Mouse (Mus musculus) thymus, postnatal 10 days (tissue): ENCODE data around the gene Nfkb1.

Experiments
- DNase-seq, 2 experiments: peaks; one replicate each; pipeline ENCODE4 v3.0.0; 2021; ENCODE audit warnings: low spot score in 2 of 2

The Nfkb1 gene

DNA sequence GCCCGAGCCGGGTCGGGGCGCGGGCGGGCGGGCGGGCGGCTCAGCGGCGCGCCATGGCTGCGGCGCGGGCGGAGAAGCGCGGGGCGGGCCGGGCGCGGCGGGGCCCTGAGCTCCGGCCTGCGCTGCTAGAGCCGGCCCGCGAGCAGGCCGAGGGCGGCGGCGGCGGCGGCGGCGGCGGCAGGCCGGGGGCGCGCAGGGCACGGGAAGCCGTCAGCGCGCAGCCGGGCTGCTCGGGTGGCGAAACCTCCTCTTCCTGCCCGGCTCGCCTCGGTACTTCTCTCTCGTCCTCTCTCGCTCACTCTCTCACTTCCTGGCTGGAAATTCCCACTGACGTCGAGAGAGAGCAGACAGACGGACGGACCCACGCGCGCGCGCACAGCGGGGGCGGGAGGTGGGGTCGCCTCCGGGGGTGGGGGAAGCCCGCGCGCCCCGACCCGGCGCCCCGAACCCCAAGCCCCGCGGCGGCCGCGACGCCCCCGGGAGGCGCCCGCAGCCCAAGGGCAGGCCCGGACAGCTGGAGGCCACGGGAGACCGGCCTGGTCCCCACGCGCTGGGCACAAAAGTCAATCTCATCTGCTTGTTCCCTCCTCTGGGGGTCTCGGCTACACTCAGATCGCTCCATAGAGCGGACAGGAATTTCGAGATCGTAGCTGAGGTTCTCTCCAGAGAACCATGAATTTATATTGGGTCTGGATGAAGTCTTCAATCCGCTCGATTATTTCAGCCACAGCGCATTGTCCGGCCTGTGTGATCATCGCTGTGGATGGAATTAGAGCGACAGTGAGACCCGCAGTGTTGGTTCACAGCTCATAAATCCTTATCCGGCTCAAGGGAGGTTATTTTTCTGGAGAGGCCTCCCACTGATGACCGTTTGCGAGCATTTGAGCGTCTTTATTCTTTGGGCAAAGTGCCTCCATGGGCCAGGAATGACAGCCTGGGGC lies at the start of gene Nfkb1:
Gene Nfkb1 (minus strand): TSS at position 357 of the 941 bp plus-strand sequence.
- DNase-seq, result peak; percentile 58 to 68

DNA sequence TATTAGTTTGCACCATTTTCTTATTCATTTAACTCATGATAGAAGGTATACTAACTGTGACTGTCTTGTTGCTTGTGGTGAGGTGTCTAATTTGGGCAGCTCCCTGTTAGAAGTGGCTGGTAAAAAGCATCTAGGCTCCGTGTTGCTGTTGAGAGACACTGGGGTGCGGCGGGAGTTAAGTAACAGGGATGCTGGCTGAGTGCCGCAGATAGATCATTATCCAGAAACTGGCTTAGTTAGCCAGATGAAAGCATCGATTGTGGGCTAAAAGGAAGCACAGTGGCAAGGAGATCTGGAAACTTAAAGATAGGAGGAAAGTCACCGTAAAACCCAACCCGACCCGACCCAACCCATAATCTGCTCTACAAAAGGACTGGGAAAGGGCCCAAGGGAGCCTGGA lies 49.4 kb upstream of the Nfkb1 start:
- DNase-seq, result no peak

DNA sequence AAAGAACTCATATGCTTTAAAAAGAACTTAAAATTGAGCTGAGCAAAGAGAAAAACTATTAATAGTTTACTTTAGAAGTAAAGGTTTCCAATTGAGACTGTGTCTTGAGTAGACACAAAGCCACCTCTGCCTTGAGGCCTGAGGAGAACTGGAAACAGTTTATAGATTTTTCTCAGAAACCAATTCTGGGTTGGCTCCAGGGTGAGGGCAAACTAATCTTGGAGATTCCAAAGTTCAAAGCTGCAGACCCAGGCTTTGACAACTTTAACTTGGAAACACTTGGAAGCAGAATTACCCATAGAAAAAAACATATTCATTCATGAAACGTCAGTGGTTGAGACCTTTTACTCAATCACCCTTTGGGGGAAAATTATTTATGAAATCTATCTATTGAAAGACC lies 43.4 kb upstream of the Nfkb1 start:
- DNase-seq, result no peak

DNA sequence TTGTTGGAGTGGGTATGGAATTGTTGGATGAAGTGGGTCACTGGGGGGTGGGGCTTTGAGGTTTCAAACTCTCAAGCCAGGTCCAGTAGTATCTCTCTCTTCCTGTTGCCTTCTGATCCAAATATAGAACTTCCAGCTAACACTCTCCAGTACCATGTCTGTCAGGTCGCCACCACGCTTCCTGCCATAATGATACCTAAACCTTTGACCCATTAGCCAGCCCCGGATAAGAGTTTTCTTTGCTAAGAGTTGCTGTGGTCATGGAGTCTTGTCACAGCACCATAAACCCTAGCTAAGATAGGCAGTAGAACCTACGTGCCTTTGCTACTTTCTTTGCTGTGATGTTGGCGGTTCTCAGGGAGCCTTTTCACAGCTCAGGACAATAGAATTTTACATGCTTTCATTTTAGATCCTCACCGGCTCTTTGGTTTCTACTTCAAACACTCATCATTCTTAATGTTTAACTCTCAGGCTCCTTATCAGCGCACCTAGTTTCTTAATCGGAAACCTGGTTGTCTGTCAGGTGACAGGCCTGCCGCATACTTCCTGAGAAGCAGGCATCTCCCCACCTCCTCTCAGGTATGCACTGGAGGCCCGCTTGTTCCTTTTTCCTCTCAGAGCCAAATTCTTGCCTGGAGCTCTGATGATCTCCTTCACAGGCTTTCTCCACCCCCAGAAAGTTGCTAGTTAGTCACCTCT lies 41.5 kb upstream of the Nfkb1 start:
- no peak for DNase-seq

DNA sequence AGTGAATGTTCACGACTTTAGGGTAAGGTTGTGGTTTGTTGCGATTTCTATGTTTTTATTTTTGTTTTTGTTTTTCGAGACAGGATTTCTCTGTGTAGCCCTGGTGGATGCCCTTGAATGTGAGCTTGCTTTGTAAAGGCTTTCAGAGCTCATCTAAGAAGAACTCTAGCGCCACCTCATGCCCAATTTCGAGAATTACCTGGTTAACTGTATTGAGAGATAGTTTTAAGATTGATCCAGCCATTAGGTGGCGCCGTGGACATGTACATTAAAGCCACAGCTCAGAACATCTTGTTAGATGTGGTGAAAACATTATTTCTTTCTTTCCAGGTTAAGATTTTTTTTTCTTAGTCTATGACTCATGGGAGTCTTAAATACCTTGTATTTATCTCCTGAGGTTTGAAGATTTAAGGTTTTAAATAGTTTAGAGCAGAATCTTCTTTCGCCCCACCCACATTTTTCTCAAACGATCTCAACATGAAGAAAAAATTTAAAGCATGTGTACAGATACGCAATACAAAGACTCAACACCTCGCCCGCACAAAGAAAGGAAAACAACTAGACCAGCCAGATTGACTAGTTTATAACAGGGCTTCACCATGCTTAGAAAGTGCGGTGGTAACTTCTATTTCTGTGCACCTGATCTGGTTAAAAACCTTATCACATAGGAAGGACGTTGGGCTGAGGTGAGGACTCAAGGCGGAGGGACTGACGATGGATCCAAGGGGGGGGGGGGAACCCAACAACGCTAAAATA lies 40.1 kb upstream of the Nfkb1 start:
- peak; percentile 81 to 95 for DNase-seq

DNA sequence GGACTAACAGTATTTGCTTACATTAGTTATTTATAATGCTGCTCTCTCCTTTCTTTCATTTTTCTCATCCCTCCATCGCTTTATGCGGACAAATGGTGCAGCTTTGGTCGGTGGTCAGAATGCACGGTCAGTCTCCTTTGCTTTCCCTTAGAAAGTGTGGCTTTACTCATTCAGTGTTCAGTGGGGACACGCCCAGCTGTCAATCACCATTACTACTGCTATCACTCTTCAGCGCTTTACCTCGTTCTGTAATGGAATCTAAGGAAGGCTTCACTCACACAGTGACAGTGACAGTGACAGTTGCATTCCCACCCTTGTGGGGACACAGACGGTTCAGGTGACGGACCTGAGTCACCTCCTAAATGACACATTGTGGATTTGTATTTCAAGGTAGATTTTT lies 39.4 kb upstream of the Nfkb1 start:
- no peak for DNase-seq

DNA sequence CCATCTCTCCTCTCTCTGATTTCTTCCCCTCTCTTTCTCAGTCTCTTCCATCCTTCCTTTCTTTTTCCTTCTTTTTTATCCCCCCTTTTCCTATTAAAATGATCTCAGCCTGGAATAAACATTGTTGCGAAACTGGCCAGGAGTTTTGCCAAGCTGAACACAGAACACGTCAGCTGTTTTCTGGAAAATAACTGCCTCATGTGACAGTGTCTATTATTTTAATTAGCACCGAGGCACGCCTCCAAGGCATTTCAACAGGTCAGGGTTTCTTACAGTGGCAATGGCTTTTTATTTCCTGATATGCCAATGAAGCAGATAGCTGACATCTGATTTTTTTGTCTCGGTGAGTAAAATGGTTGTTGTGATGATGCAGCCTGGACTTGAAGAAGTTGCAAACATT lies 38.2 kb upstream of the Nfkb1 start:
- DNase-seq, result no peak

DNA sequence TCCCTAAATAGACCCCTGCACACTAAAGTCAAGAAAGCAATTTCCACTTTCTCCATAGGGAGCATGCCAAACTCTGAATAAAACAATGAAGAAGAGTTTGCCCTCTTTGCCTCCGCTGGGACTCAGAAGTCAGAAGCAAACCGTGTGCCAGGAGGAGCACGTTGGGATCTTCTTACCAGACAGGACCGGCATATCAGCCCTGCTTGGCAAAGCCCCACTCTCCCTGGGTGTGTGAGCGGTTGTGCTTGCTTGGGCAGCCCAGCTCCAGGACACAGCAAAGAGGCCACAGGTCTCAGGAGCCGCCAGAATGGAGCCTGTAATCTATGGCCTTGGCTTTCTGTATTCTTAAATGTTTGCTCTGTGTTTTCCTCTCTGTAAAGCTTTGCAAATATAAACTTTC lies 37.6 kb upstream of the Nfkb1 start:
- DNase-seq, result no peak

DNA sequence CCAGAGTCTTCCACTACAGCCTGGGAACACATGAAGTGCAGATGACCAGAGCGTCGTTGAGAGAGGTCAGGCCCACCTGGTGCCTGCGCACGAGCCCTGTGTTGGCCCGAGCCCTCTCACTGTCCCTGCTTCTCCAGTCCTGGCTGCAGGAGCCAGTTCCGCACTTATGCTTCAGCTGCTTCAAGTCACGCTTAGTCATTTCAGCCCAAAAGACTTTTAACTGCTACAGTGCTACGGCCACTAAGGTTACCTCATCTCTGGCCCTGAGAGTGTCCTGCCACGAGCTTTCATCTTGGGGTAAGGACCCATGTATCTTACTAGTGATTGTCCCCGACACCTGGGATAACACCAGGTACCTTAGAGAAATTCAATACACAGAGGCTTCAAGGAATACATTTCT lies 36.0 kb upstream of the Nfkb1 start:
- no peak for DNase-seq

DNA sequence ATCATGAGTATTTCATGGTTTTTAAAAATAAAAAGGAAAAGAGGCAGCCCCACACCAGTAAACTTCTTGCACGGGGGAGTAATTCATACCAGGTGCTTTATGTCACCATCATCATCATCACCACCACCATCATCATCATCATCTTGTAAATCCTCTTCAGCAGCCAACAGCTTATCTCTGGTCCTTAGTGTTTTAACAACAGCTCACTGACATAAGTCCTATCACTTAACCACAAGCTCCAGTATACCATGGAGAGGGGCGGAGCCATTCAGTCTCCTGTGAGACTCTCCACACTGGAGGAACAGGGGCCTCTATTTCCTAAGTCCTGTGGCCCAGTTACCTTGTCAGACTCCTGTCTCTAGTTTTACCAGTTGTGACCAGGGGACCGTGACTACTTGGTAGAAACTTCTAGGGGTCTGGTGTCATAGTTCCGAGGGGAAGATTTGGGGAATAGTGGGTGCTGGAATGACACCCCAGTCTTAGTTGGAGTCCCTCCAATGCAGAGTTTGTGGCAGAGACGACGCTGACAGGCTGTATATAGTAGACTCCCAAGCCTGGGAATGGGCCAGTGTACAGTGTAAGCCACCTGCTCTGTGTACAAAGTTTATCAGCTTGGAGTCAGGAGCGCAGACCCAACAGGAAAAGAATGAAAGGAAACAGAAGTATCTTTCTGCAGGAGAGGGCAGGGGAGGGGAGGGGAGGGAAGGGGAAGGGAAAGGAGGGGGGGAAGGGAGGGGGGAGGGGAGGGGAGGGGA lies 35.4 kb upstream of the Nfkb1 start:
- DNase-seq, result no peak

DNA sequence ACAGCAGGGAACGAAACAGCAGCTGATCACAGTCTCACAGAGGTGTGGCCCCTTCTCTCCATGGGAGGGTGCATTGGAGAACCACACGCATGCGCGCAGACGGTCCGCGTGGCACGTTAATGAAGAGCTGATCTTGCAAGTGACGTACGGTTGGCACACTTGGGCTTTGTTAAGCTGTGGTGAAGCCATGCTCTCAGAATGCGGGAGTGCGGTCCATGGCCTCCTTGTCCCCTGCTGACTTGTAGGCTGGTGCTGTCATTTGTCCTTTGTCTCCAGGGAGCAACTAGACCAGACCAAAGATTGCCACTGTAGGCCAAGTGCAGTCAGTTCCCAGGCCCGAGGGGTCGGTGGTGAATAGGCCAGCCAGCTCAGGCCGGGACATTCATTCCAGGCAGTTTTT lies 34.7 kb upstream of the Nfkb1 start:
- DNase-seq, result no peak

DNA sequence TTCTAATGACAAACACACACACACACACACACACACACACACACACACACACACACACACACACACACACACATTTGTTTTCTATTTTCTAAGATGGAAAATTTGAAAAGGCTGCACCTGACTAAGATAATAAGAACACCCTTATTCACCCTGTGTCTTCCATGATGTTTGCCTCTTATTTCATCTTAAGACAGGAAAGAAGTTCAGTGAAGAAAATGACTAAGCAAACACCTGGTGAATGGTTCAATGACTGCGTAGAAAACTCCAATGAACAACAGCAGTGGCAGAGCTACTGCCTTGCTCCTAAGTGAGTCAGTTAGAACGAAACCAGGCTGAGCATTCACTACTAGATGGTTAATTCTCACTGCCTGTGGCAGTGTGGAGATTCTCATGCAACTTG lies 30.8 kb upstream of the Nfkb1 start:
- no peak for DNase-seq

DNA sequence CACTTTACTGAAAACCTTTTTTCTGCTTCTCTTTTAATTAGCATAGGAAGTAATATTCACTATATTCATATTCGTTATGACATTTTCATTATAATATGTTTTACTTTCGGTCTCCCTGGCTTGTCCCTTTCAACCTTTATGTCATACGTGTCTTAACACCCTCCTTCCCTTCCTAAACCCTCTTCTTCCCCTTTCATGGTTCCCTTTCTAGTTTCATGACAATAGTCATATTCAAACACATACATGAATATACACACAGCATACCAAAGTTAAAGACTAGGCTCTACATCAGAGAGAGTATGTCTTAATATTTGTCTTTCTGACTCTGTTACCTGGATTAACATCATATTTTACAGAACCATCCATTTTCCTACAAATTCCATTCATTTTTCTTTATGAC lies 28.6 kb upstream of the Nfkb1 start:
- DNase-seq, result no peak

DNA sequence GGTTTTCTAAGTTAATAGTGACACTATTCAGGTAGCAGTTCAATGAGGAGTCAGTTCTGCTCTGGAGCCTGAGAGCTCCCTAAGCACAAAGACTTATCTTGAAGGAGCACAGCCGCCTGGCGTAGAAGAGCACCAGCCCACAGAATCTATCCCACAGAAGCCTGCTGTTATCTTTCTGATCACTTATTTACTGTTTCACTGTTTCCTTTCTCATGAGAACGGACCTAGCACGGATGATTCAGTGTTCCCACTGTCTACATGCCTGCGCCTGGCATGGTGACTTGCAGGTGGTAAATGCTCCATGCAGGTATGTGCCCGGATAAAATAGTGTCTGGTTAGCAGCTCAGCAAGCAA lies 27.8 kb upstream of the Nfkb1 start:
- no peak for DNase-seq

DNA sequence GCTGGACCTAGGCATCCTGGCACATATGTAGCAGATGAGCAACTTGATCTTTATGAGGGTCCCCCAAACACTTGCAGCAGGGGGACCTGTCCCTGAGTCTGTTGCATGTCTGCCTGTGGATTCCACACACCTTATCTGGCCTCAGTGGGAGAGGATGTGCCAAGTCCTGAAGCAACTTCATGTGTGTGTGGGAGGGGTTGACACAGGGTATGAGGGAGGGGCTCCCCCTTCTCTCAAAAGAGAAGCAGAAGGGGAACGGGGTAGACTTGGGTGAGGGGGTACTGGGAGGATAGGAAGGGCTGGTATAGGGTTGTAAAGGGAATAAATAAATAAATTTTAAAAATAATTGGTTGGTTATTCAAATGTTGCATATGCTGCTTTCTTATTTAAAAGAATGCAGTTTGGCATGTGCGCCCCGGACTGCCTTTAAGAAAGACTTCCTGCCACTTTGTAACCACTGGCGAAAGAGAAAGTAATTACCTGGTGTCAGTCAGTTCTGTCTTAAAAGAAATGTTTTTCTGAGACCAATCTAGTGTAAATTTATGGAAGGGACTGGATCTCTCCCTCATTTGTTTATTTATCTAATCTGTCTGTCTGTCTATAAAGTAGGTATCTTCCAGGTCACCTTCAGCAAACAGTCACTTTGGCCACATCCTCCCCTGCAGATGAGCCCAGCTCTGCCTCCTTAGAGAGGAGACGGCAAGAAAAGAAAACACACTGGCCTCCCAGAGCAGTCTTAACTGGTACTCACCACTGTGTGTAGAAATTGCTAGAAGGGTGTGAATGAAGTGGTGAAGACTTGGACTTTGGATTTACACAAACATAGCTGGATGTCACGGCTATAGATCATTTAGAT lies 27.2 kb upstream of the Nfkb1 start:
- no peak for DNase-seq

DNA sequence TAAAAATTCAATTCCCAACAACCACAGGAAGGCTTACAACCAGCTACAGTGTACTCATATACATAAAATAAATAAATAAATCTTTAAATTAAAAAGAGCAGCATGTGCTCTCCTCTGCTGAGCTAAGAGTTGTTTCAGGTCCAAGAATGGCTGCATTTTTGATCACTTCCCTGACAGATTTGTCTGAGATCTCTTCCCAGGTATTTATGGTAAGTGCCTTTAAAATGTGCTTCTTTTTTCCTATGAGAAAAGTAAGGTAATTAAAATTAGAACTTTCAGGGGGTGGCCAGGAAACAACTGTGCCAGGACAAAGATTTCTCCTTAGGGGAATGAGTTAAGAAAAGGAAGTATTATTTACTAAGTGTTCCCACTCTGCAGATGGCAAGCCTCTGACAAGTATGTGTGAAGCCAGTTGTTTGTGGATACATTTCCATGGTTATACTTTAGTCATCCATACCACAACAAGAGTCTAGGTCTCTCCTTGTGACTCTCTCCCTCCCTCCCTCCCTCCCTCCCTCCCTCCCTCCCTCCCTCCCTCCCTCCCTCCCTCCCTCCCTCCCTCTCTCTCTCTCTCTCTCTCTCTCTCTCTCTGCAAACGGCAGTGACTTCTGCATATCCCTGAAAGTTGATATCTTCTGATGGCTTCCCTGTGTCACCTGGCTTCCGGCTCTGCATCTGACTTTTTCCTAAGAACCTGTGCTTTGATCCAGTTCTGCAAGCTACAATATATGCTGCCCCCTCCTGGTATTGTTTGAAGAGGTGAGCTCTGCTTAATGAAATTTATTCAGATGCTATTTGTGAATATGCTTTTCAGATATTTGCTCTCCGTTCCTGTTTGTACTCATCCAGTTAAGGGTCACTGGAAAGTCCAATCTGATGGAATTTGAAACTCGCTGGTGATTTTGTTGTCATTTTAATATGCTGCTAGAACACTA lies 21.9 kb upstream of the Nfkb1 start:
- peak in 1 of 2 experiments; percentile 65 for DNase-seq

DNA sequence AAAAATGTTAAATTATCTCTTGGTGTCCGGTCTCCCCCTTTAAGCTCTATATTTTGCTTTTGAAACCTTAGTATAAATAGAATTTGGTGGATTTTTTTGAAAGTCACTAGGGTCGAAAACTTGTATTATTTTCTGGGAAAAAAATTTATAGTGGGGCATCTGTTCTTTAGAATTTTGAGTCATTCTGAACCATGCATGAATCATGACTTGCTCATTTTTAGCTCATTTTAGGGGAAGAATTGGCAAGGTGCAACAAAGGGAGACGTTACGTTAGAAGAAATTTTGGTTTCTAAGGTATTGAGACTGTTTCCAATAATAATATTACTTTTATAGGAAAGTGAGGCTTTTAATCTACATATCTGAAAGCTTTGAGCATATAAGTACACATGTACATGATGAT lies 20.3 kb upstream of the Nfkb1 start:
- DNase-seq, result no peak

DNA sequence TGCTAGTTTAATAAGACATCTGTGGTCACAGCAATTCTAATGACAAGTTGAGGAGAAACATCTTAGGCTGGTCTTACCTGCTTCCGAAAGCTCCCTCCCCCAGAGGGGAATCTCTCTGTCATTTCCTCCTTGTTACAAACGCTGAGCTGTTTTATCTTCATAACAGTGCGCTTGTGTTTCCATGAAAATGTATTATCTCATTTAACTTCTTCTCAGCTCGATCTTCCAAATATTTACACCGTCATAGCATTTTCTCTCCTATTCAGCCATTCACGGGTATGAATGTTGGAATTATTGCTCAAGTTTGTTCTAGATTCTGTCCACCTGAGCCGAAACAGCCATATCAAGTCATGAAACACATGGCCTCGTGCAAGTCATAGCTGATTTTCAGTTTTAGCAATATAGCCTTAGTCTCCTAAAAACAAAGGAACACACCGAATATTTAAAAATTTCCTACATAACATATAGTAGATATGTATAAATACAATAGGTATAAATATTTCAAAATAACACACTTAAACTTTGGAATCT lies 19.8 kb upstream of the Nfkb1 start:
- no peak for DNase-seq

DNA sequence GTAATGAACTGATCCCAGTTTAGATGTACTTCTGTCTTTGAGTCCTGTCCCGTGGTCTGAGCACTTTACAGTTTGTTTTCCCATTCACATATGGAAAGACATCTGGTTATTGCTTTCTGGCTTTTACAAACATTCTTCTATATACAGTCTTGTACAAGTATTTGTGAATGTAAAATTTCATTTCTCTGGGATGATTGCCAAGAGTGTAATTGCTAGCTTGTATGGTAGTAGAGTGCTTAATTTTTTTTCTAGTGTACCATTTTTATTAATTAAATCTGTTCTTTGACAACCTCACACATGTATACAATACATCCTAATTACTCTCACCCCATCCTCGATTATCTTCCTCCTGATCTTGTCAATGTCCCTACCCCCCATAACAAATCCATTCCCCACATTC lies 12.0 kb upstream of the Nfkb1 start:
- DNase-seq, result no peak
